Mouse (Mus musculus) embryo, embryonic 11.5 days (tissue): ENCODE data around the gene Efna2.

Experiments used
- DNase-seq: peaks from one replicate; pipeline ENCODE4 v3.0.0-alpha.2; 2012; ENCODE audit warnings: low read depth, low spot score

The Efna2 gene

GRCm38 (mm10) chr10:80227877-80228775 lies 48.8 kb downstream of the Efna2 start:
- DNase-seq: no peak

- DNase-seq: no peak
These were observed 57.0 kb downstream of the Efna2 start for GRCm38 (mm10) chr10:80236145-80236825.

GRCm38 (mm10) chr10:80237020-80237419 lies 57.7 kb downstream of the Efna2 start:
- no peak for DNase-seq

GRCm38 (mm10) chr10:80238306-80238705 lies 59.0 kb downstream of the Efna2 start:
- DNase-seq: no peak
